Mouse (Mus musculus) retina, adult 2 months (tissue): ENCODE results near the gene Itln1.
A peak's percentile ranks its signal among the peaks of the same experiment; 100 is the strongest.
"Not testable (repeated sequence)": the region's sequence is repeated elsewhere in the genome, so short reads cannot be mapped to it uniquely, and the experiment has no call there.

Experiments
- DNase-seq: peaks from one replicate; pipeline ENCODE4 v3.0.0-alpha.2; 2012; ENCODE audit warnings: low read depth, low spot score

Itln1 gene

DNA sequence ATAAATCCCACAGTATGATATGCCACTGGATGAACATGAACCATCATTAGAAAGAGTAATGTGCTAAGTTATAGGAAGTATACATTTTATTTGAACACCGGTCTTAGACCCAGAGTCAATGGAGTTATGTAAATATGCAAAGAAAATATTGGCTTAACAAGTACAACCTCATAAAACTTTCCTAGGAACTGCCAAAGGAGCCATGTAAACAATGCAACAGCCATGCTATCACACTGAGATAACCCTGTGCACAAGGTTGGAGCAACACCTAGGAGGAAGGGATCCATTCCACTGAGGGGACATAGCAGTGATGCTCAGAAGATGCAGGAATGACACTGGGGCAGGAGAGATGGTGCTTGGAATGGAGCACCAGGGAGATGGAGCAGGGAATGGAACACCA lies 21.3 kb downstream of the Itln1 start:
- DNase-seq, result no peak

GRCm38 (mm10) chr1:171513234-171513633 lies 21.9 kb downstream of the Itln1 start:
- no peak for DNase-seq

DNA sequence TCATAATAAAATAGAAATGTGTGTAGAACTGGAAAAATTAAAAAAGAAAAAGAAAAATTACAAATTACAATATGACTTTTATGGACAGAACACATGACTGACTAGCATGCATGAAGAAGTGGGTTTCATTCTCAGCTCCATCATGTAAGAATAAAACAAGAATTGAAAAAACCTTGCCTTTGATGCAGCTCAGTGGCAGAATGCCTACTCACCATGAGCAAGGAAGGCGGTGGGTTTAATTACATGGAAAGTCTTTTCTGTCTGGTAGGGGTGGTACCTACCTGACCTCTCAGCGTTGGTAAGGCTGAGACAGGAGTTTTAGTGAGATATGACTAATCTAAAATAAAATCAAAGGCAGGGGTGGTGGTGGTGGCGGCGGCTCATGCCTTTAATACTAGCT lies 30.5 kb downstream of the Itln1 start:
- DNase-seq, result no peak

GRCm38 (mm10) chr1:171503592-171504291 lies 31.4 kb downstream of the Itln1 start:
- DNase-seq, result peak; percentile 26

GRCm38 (mm10) chr1:171503250-171503591 lies 31.9 kb downstream of the Itln1 start, which contains the start of gene Alyref2:
Gene Alyref2, plus strand, starts transcription at chr1:171503478.
- DNase-seq, result peak; percentile 91

DNA sequence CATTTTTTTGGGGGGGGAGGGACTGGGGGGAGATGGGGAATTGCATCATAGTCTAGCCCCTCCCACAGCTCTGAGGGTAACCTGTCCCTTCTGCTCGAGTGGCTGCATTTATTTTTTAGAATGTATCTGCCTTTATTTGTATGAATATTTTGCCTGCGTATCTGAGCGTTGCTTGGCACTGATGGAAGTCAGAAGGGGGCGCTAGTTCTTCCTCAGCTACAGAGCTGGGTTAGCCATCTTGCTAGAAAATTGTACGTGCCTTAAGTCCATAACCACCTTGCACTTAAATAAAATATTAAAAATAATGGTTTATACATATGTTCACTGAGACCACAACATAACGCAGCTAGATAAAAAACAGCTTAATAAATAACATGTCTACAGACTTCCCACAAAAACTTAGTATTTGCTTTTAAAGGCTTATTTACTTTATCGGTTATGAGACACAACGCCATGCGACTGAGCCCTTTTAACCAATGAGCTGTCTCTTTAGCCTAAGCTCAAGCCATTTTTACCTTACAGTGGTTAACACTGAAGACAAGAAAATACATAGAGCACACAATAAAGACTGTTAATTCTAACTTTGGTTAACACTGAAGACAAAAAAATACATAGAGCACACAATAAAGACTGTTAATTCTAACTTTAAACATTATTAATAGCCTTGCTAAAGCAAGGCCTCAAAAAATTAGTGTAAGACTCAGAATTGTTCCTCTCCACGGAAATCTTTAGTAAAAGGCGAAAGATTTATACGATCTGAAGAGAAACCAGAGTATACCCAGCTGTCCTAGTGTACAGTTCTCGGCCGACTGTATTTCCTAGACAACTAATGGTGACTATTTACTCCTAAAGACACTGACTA lies 32.5 kb downstream of the Itln1 start:
- peak; percentile 65 for DNase-seq

DNA sequence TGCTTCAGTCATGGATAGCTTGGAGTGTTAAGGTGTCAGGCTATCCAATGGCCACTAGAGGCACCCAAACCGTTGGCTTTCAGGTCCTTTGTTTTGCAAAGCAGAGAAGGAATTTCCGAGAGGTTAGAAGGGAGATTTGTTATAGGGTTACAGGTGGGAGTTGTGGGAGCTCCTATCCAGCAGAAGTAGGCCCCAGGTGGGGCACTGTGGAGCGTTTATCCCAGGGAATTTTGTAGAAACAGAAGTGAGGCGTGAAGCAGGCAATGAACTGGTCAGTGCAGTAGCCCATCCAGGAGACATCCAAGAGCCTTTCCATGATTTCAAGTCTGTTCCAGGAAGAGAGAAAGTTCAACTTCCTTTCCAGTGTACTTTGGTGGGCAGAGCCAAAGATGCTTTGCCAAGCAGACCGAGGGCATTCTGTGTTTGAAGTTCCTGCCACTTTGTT lies 33.4 kb downstream of the Itln1 start:
- DNase-seq, result no peak

DNA sequence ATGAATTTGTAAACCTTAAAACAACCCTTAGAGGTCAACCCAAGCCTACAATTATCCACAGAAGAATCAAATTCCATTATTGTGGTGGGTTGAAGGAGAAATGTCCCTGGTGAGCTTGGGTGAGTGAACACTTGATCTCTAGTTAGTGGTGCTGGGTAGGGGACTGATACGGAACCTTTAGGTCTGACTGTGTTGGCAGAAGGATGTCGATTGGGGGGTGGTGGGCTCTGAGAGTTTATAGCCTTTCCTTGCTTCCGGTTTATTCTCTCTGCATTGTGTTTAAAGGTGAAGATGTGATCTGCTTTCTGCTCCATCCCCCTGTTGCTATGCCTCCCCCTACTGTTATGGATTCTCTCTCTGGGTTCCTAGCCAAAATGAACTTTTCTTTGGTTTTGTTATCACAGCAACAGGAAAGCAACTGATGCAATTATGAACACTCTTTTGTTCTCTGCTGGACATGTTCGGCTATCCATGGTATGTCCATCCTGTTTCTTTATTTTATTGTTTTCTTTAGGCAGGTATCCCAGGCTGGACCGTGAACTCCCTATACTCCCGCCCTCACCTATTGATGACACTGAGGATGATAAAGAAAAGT lies 34.0 kb downstream of the Itln1 start:
- no peak for DNase-seq

DNA sequence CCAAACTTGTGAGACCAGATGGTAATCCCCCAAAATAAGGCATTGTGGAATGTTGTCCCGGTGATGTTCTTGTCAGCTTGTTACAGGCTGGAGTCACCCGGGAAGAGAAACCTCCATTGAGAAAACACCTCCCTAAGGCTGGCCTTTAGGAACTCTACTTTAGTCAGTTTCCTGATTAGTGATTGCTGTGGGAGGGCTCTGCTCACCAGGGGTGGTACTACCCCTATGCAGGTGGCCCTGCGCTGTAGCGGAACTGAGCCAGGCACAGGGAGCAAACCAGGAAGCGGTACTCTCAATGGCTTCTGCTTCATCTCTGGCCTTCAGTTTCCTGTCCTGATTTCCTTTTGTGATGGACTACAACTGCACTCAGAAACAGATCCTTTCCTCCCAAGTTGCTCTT lies 35.2 kb downstream of the Itln1 start:
- no peak for DNase-seq

DNA sequence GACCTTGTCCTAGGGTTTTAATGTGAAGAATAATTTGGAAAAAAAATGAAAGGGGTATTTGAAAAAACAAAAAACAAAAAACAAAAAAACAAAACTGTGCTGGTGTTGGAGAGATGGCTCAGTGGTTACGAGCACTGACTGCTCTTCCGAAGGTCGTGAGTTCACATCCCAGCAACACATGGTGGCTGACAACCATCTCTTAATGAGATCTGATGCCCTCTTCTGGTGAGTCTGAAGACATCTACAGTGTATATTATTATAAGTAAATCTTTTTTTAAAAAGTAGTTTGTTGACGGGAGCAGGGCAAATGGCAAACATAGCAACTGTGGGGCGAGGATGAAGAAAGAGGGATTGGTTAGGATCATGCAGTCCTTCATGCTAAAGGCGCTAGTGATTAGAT lies 39.7 kb downstream of the Itln1 start:
- DNase-seq, result no peak

GRCm38 (mm10) chr1:171494241-171494640 lies 40.9 kb downstream of the Itln1 start:
- no peak for DNase-seq

DNA sequence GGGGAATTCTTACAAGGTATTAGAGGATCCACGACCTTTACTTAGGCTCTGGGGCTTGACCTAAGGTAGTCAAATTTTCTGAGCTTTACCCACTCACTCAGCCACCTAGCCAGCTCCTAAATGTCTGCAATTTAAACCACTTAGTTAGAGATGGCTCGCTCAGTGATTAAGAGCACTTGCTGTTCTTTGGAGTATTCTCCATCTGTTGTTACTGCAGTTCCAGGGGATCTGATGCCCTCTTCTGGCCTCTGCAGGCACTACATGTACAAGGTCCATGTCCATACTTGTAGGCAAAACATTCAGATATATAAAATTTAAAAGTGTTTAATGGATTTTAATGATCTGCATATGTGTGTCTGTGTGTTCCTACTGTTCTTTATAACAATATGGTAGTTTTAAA lies 56.1 kb downstream of the Itln1 start:
- DNase-seq, result no peak

- no peak for DNase-seq
These were observed 57.1 kb downstream of the Itln1 start for GRCm38 (mm10) chr1:171477758-171478545.

GRCm38 (mm10) chr1:171477123-171477522 lies 58.0 kb downstream of the Itln1 start:
- DNase-seq, result no peak

DNA sequence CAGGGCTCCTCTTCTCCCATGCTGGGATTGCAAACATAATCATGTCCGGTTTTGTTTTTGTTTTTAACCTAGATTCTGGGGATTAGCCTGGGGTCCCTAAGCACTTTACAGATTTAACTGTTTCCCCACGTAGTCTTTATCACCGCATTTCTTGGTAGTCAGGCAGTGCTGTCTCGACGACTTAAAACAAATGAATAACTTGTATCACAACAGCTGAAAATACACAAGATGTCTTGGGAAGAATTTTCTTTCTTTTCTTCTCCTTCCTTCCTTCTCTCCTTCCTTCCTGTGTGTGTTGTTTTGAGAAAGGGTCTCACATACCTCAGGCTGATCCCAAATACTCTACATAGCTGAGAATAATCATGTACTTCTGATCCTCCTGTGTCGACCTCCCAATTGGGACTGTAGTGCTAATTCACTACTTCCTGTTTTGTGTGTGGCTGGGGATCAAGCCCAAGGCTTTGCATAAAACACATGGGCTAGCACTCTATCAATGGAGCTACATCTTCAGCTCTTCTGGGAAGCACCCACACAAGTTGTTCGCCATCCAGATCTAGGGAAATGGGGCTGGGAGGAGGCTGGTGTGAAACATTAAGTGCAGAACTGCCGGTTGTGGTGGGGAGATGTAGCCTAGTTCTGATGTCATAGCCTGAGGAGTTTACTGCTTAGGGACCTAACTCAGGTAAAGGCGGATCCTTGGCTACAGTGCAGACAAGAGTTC lies 61.0 kb downstream of the Itln1 start:
- no peak for DNase-seq

DNA sequence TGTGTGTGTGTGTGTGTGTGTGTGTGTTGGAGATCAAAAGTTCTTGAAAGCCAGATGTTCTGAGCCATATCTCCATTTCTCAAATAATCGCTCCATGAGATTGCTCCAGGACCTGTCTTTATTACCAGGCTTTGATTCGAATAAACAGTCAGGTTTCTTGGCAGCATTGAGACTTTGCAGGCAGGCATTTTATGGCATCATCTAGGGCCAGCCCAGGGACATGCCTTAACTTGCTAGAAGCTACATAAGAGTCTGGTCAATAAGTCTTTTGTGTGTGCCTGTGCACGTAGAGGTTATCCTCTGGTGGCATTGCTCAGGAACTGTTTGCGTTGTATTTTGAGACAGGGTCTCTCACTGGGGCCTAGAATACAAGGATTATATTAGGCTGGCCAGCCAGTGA lies 61.6 kb downstream of the Itln1 start:
- DNase-seq, result no peak

DNA sequence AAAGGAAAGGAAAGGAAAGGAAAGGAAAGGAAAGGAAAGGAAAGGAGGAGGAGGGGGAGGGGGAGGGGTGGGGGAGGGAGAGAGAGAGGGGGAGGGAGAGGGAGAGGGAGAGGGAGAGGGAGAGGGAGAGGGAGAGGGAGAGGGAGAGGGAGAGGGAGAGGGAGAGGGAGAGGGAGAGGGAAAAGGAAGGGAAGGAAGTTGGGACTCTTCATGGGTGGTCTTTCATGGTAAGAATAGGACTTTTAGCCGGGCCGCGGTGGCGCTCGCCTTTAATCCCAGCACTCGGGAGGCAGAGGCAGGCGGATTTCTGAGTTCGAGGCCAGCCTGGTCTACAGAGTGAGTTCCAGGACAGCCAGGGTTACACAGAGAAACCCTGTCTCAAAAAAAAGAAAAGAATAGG lies 63.2 kb downstream of the Itln1 start:
- DNase-seq, result not testable (repeated sequence)

DNA sequence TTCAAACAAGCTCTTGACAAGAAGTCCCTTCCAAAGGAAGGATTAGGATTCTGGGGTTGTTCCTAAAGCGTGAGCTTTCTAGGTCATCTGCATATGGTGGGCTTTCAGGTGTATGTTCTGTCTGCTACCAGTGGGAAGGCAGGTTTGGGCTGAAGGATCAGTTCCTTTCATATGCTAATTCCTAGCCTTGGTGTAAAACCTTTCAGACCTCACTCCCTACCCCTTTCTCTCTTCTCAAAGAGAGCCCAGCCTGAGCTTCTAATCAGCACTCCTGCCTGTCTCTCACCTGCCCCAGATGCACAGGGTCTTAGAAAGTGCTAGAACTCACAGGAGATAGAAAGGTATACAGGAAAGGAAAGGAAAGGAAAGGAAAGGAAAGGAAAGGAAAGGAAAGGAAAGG lies 63.6 kb downstream of the Itln1 start:
- DNase-seq, result no peak

DNA sequence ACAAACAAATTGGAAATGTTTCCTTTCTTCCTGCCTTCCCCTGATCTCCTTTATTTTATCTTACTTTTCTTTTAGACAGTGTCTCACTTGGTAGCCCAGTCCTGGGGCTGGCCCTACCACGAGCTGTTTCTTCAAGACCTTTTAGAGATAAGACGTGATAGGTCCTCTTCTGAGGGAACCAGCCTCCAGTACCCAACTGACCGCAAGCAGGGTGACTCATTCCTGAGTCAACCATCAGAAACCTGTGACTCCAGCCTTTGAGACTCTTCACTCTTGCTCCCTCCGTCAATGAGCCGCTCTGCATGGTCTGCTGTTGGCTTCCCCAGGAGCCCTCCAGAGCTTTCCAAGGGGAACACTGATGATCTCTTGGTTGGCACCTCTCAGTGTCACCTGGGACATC lies 64.2 kb downstream of the Itln1 start:
- no peak for DNase-seq

GRCm38 (mm10) chr1:171470371-171470871 lies 64.7 kb downstream of the Itln1 start:
- DNase-seq, result peak; percentile 16

DNA sequence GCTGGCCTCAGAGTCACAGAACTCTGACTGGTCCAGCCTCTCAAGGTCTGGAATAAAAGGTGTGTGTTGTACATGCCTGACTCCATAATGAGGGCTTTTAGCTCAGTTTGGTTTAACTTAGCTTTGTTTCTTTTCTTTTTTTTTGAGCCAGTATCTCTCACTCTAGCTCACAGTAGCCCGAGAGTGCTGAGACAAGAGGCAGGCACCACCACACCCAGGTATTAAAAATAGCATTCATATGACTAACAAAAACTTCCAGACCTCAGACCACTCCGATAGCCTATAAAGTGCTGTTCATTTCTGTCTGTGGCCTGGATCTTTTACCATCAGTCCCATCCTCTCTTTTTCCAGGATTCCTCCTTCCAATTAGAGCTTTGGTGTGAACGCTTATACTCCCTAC lies 65.4 kb downstream of the Itln1 start:
- no peak for DNase-seq
